8 mouse cellular contexts compared by ENCODE assay signal in the genomic region with DNA sequence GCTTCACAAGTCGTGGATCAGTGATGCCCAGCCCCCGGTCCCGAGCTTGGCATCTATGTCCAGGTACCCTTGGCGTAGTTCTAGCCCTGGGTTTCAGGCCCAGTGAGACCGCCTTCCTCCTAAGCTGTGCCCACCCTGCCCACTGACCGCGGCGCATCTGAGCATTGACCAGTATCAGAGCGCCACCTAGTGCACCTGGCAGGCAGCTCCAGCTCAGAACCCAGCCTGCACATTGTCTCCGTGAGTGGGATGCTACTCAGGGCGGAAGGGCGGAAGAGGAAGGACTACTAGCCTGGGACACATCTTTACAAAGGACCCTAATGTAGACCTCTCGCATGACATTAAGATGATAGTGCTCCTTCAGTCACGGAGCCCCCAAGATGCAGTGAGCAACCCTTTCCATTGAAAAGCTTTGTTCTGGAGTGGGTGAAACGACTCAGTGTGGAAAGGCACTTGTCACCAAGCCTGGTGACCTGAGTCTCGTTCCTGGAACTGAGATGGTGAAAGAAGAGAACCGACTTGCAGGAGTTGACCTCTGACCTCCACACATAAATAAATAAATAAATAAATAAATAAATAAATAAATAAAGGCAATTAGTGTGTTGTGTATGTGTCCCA. TPM values are rescaled to one million over a fixed set of nuclear protein-coding genes. Genes with fewer than 3 reads are reported as not detected.
DNase-seq lines count a peak whose midpoint lies in the region; ATAC-seq and TF ChIP-seq lines count a peak whose summit lies in the region.

No protein-coding gene starts in this region.

- peak; percentile 73 for DNase-seq in 3T3-L1 (ENCODE audit: low read depth, low spot score)
- DNase-seq in adrenal gland, postnatal 14 days: peak; percentile 74
- DNase-seq in midbrain, postnatal 0 days (ENCODE audit: low spot score): peak; percentile 88

- H3K9ac ChIP-seq in embryonic facial prominence, embryonic 13.5 days: peak overlapping the region; percentile 58; the same call in 1 of the 2 replicates
- no peak overlapping the region for H3K9ac ChIP-seq in heart, embryonic 11.5 days (ENCODE audit: low read depth, low read length)
- H3K9ac ChIP-seq in kidney, embryonic 14.5 days (ENCODE audit: low read depth, low read length): no peak overlapping the region
- no peak overlapping the region for H3K9ac ChIP-seq in limb, embryonic 13.5 days
- 0 out of 2 replicates have a peak overlapping the region, but pooled peaks have one; percentile 14 for H3K9ac ChIP-seq in midbrain, postnatal 0 days (replicated peaks; ENCODE audit: low read length, poor library complexity, severe bottlenecking)
- H3K9ac ChIP-seq in stomach, embryonic 14.5 days (replicated peaks; ENCODE audit: low read depth, low read length): no peak overlapping the region

- peak; percentile 99 for TF ChIP-seq CTCF in midbrain, postnatal 0 days (IDR thresholded peaks at IDR 0.05)

- peaks cover 23% of the 10 kb centered on the region for H3K27me3 ChIP-seq in embryonic facial prominence, embryonic 13.5 days
- H3K27me3 ChIP-seq in heart, embryonic 11.5 days (ENCODE audit: control insufficient read depth, insufficient read depth, low read length): peaks cover 9% of the 10 kb centered on the region
- 0 out of 2 replicates have a peak, but pooled peaks cover 2% of the 10 kb centered on the region for H3K27me3 ChIP-seq in kidney, embryonic 14.5 days (ENCODE audit: control insufficient read depth, insufficient read depth, low read length)
- peaks cover 14% of the 10 kb centered on the region; the same call in 1 of the 2 replicates for H3K27me3 ChIP-seq in limb, embryonic 13.5 days
- no peaks in the 10 kb centered on the region for H3K27me3 ChIP-seq in midbrain, postnatal 0 days (ENCODE audit: insufficient read depth, low read length)
- no peaks in the 10 kb centered on the region for H3K27me3 ChIP-seq in stomach, embryonic 14.5 days (ENCODE audit: control insufficient read depth, insufficient read depth, low read length)

- peaks cover 6% of the 10 kb centered on the region; the same call in 1 of the 2 replicates for H3K4me1 ChIP-seq in embryonic facial prominence, embryonic 13.5 days
- no peaks in the 10 kb centered on the region for H3K4me1 ChIP-seq in heart, embryonic 11.5 days (ENCODE audit: control insufficient read depth, insufficient read depth, low read length)
- no peaks in the 10 kb centered on the region for H3K4me1 ChIP-seq in kidney, embryonic 14.5 days (ENCODE audit: control insufficient read depth, insufficient read depth, low read length)
- no peaks in the 10 kb centered on the region for H3K4me1 ChIP-seq in limb, embryonic 13.5 days
- H3K4me1 ChIP-seq in midbrain, postnatal 0 days (ENCODE audit: insufficient read depth, low read length): no peaks in the 10 kb centered on the region
- H3K4me1 ChIP-seq in stomach, embryonic 14.5 days (ENCODE audit: control insufficient read depth, insufficient read depth, low read length): no peaks in the 10 kb centered on the region

- ATAC-seq in embryonic facial prominence, embryonic 13.5 days (ENCODE audit: insufficient number of reproducible peaks, insufficient read depth, low FRiP score, low TSS enrichment, low read depth): no peak
- no peak for ATAC-seq in heart, embryonic 11.5 days (replicated peaks; ENCODE audit: insufficient number of reproducible peaks, low FRiP score, low TSS enrichment)
- peak; percentile 87 for ATAC-seq in kidney, embryonic 14.5 days (ENCODE audit: low FRiP score, low TSS enrichment)
- ATAC-seq in limb, embryonic 13.5 days (ENCODE audit: low FRiP score, low read depth): peak; percentile 79
- peak; percentile 84; the same call in 1 of the 2 replicates for ATAC-seq in midbrain, postnatal 0 days (ENCODE audit: low FRiP score)
- peak; percentile 63; the same call in 1 of the 2 replicates for ATAC-seq in stomach, embryonic 14.5 days (ENCODE audit: insufficient number of reproducible peaks, insufficient read depth, low FRiP score, low read depth)

- no peaks in the 10 kb centered on the region for H3K9me3 ChIP-seq in embryonic facial prominence, embryonic 13.5 days
- no peaks in the 10 kb centered on the region for H3K9me3 ChIP-seq in heart, embryonic 11.5 days (replicated peaks; ENCODE audit: control insufficient read depth, low read length)
- no peaks in the 10 kb centered on the region for H3K9me3 ChIP-seq in kidney, embryonic 14.5 days (ENCODE audit: control insufficient read depth, low read length)
- H3K9me3 ChIP-seq in limb, embryonic 13.5 days: no peaks in the 10 kb centered on the region
- no peaks in the 10 kb centered on the region for H3K9me3 ChIP-seq in midbrain, postnatal 0 days (ENCODE audit: low read length)
- no peaks in the 10 kb centered on the region for H3K9me3 ChIP-seq in stomach, embryonic 14.5 days (ENCODE audit: control insufficient read depth, low read depth, low read length)

- H3K4me3 ChIP-seq in embryonic facial prominence, embryonic 13.5 days: peak overlapping the region; percentile 16
- H3K4me3 ChIP-seq in heart, embryonic 11.5 days (ENCODE audit: low read depth, low read length): no peak overlapping the region
- H3K4me3 ChIP-seq in kidney, embryonic 14.5 days (ENCODE audit: low read length): no peak overlapping the region
- peak overlapping the region; percentile 26 for H3K4me3 ChIP-seq in limb, embryonic 13.5 days
- H3K4me3 ChIP-seq in midbrain, postnatal 0 days (ENCODE audit: low read depth, low read length): peak overlapping the region; percentile 18
- H3K4me3 ChIP-seq in stomach, embryonic 14.5 days (ENCODE audit: low read depth, low read length): no peak overlapping the region

- H3K4me2 ChIP-seq in embryonic facial prominence, embryonic 13.5 days: peak overlapping the region; percentile 56
- peak overlapping the region; percentile 30 for H3K4me2 ChIP-seq in heart, embryonic 11.5 days
- H3K4me2 ChIP-seq in kidney, embryonic 14.5 days (replicated peaks; ENCODE audit: low read depth, low read length): no peak overlapping the region; the same call in 1 of the 2 replicates
- H3K4me2 ChIP-seq in limb, embryonic 13.5 days (replicated peaks): peak overlapping the region; percentile 56
- peak overlapping the region; percentile 45 for H3K4me2 ChIP-seq in midbrain, postnatal 0 days (ENCODE audit: low read depth, low read length, poor library complexity, severe bottlenecking)
- H3K4me2 ChIP-seq in stomach, embryonic 14.5 days (replicated peaks; ENCODE audit: low read depth, low read length): 0 out of 2 replicates have a peak overlapping the region, but pooled peaks have one; percentile 2

- 10% methylated on average over 17 of the region's 17 CpGs for WGBS in embryonic facial prominence, embryonic 13.5 days
- 10% methylated on average over 17 of the region's 17 CpGs for WGBS in heart, embryonic 11.5 days (ENCODE audit: insufficient replicate concordance)
- WGBS in kidney, embryonic 14.5 days: 10% methylated on average over 17 of the region's 17 CpGs
- 10% methylated on average over 17 of the region's 17 CpGs for WGBS in limb, embryonic 13.5 days
- 5% methylated on average over 17 of the region's 17 CpGs for WGBS in midbrain, postnatal 0 days
- 9% methylated on average over 17 of the region's 17 CpGs for WGBS in stomach, embryonic 14.5 days

- no peak overlapping the region for H3K27ac ChIP-seq in embryonic facial prominence, embryonic 13.5 days
- no peak overlapping the region for H3K27ac ChIP-seq in heart, embryonic 11.5 days (ENCODE audit: low read depth, low read length)
- H3K27ac ChIP-seq in kidney, embryonic 14.5 days (ENCODE audit: low read depth, low read length): no peak overlapping the region
- no peak overlapping the region for H3K27ac ChIP-seq in limb, embryonic 13.5 days
- no peak overlapping the region for H3K27ac ChIP-seq in midbrain, postnatal 0 days (ENCODE audit: low read depth, low read length)
- no peak overlapping the region for H3K27ac ChIP-seq in stomach, embryonic 14.5 days (ENCODE audit: low read length)

- no peaks in the 10 kb centered on the region for H3K36me3 ChIP-seq in embryonic facial prominence, embryonic 13.5 days
- H3K36me3 ChIP-seq in heart, embryonic 11.5 days (ENCODE audit: control insufficient read depth, insufficient read depth, low read length): no peaks in the 10 kb centered on the region
- no peaks in the 10 kb centered on the region for H3K36me3 ChIP-seq in kidney, embryonic 14.5 days (ENCODE audit: control insufficient read depth, insufficient read depth, low read length)
- H3K36me3 ChIP-seq in limb, embryonic 13.5 days: no peaks in the 10 kb centered on the region
- no peaks in the 10 kb centered on the region for H3K36me3 ChIP-seq in midbrain, postnatal 0 days (ENCODE audit: insufficient read depth, low read length)
- no peaks in the 10 kb centered on the region for H3K36me3 ChIP-seq in stomach, embryonic 14.5 days (ENCODE audit: control insufficient read depth, insufficient read depth, low read length)

RNA-seq across cellular contexts. Expression of a gene that starts 24.7 kb away (rescaled TPM):
- total RNA-seq in adrenal gland, postnatal 14 days (2021): 14.0 and 18.1 TPM in 2 replicates
- polyA plus RNA-seq in embryonic facial prominence, embryonic 13.5 days (2015; fragmentation: Nextera tagmentation; extraction: Ambion mirVana): 10.3 and 10.4 TPM in 2 replicates
- polyA plus RNA-seq in heart, embryonic 11.5 days (2014; fragmentation: Nextera tagmentation; extraction: Ambion mirVana): 13.0 and 13.4 TPM in 2 replicates
- polyA plus RNA-seq in kidney, embryonic 14.5 days (2014; fragmentation: Nextera tagmentation; extraction: Ambion mirVana): 8.4 and 12.6 TPM in 2 replicates
- 8.4 and 8.5 TPM in 2 replicates for polyA plus RNA-seq in limb, embryonic 13.5 days (2015; fragmentation: Nextera tagmentation; extraction: Ambion mirVana)
- 14.2 and 15.5 TPM in 2 replicates for total RNA-seq in midbrain, postnatal 0 days (2014; rRNA removed)
- polyA plus RNA-seq in midbrain, postnatal 0 days (2015; fragmentation: Nextera tagmentation; extraction: Ambion mirVana): 13.1 and 16.9 TPM in 2 replicates
- polyA plus RNA-seq in stomach, embryonic 14.5 days (2014; fragmentation: Nextera tagmentation; extraction: Ambion mirVana): 11.0 and 11.3 TPM in 2 replicates

RNA-seq across cellular contexts. Expression of a gene that starts 34.2 kb away (rescaled TPM):
- total RNA-seq in adrenal gland, postnatal 14 days (2021): 49.4 and 49.8 TPM in 2 replicates
- polyA plus RNA-seq in embryonic facial prominence, embryonic 13.5 days (2015; fragmentation: Nextera tagmentation; extraction: Ambion mirVana): 12.5 and 17.6 TPM in 2 replicates
- 34.3 and 43.5 TPM in 2 replicates for polyA plus RNA-seq in heart, embryonic 11.5 days (2014; fragmentation: Nextera tagmentation; extraction: Ambion mirVana)
- polyA plus RNA-seq in kidney, embryonic 14.5 days (2014; fragmentation: Nextera tagmentation; extraction: Ambion mirVana): 8.3 and 10.4 TPM in 2 replicates
- polyA plus RNA-seq in limb, embryonic 13.5 days (2015; fragmentation: Nextera tagmentation; extraction: Ambion mirVana): 13.1 and 13.2 TPM in 2 replicates
- total RNA-seq in midbrain, postnatal 0 days (2014; rRNA removed): 7.6 and 10.1 TPM in 2 replicates
- 9.1 and 12.3 TPM in 2 replicates for polyA plus RNA-seq in midbrain, postnatal 0 days (2015; fragmentation: Nextera tagmentation; extraction: Ambion mirVana)
- 11.7 and 12.9 TPM in 2 replicates for polyA plus RNA-seq in stomach, embryonic 14.5 days (2014; fragmentation: Nextera tagmentation; extraction: Ambion mirVana)

Comparison
In these comparisons a context has a peak if more than half of its experiments do, and no peak if none do; other contexts are left out.
1. ATAC-seq: peak in kidney, embryonic 14.5 days (single experiment), limb, embryonic 13.5 days (single experiment), midbrain, postnatal 0 days (single experiment) and stomach, embryonic 14.5 days (single experiment); none in embryonic facial prominence, embryonic 13.5 days (single experiment) and heart, embryonic 11.5 days (single experiment).
2. H3K4me3 ChIP-seq: peak in embryonic facial prominence, embryonic 13.5 days (single experiment), limb, embryonic 13.5 days (single experiment) and midbrain, postnatal 0 days (single experiment); none in heart, embryonic 11.5 days (single experiment), kidney, embryonic 14.5 days (single experiment) and stomach, embryonic 14.5 days (single experiment).
3. H3K9ac ChIP-seq: peak in embryonic facial prominence, embryonic 13.5 days (single experiment) and midbrain, postnatal 0 days (single experiment); none in heart, embryonic 11.5 days (single experiment), kidney, embryonic 14.5 days (single experiment), limb, embryonic 13.5 days (single experiment) and stomach, embryonic 14.5 days (single experiment).
4. Peak in every context shown above with its lines, with median percentiles within 50 percentile points of each other: DNase-seq.